Mouse (Mus musculus) monocyte, adult 5-6 weeks (primary cell): Measurements from ENCODE around the gene Strn3. TPM values are rescaled to one million over a fixed set of nuclear protein-coding genes. Genes with fewer than 3 reads are reported as not detected.
A peak's percentile ranks its signal among the peaks of the same experiment; 100 is the strongest.

Source experiments
- ATAC-seq: fragments of 153-309, 156-312 bp; replicated peaks from 2 replicates; pipeline ENCODE4 v1.8.0; 2017; ENCODE audit warnings: mild to moderate bottlenecking; ENCODE audit not compliant: low TSS enrichment, insufficient number of reproducible peaks, severe bottlenecking, poor library complexity, low FRiP score
- total RNA-seq: library from RNA; stranded (forward); fragments of 200-1000, 200-491, 200-594 nt; gene quantifications from 3 replicates; pipeline ENCODE4 v1.2.3, GENCODE M21; 2017

The Strn3 gene
- total RNA-seq: 96.7 to 110 TPM (median 107 TPM) in 3 replicates

DNA sequence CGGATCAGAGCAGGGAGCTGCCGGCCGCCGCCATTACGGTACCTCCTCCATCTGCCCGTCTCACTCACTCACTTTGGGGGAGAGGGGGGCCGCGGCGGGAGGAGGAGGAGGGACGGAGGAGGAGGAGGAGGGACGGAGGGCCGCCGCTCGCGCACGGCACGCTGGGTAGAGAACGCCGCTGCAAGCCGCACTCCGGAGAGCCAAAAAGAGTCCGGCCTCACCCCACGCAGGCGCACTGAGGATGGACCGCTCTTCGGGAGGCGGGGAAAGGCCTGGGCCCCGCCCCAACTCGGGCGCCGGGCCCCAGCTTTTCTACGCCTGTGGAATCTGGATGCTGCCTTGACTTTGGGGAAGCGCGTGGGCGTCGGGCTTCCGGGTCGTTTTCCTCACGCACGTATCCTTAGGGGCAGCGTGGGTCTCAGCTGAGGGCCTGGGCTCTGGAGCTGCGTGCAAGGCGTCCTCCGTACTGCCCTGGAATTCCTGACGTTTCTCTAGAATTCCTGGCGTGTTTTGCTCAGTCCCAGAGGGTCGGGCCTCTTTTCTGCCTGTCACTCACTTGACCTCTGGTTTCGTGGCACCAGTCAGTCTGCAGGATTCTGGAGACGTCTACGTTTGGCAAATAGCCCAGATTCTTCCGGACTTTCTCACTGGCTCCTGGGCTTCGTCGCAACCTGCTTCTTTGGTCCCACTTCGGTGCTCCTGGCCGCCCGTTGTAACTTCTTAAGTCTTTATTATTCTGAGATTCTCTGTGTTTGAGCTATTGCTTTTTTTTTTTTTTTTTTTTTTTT, at the start of gene Strn3:
Gene Strn3, minus strand, starts transcription at position 53 of the 788 bp plus-strand sequence.
- ATAC-seq: peak; percentile 95

DNA sequence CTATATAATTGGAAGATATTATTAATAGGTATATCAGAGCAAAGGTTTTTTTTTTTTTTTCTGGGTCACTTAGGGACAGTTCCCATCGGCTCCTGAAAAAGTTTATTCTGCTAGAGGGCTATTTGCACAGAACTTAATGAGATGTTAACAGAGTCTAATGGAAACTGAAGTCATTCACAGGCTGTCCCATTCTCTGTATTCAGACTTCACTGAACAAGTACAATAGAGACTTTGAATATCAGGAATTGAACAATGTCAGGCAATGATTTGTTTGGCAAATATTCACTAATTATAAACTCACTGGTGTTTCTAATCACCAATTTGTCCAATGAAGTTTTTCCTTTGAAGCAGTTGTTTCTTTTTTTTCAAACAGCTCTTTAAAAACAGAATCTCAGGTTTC, 45.1 kb upstream of the Strn3 start:
- ATAC-seq: no peak

DNA sequence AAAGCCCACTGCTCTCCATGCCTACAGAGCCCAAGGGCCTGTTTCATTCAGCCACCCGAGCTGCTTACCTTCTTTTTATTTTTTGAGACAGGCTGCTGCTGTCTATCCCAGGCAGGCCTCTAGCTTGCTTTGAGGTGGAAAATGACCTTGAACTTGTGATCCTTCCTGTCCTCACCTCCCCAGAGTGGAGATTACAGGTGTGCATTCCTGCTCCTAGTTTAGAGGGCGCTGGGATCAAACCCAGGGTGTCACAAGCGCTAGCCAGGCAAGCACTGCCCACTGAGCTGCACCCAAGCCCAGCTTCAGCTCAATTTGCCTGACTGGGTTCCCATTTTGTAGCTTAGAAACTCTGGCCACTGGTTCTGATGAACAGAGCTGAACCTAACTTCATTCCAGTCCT, 44.7 kb upstream of the Strn3 start:
- no peak for ATAC-seq

DNA sequence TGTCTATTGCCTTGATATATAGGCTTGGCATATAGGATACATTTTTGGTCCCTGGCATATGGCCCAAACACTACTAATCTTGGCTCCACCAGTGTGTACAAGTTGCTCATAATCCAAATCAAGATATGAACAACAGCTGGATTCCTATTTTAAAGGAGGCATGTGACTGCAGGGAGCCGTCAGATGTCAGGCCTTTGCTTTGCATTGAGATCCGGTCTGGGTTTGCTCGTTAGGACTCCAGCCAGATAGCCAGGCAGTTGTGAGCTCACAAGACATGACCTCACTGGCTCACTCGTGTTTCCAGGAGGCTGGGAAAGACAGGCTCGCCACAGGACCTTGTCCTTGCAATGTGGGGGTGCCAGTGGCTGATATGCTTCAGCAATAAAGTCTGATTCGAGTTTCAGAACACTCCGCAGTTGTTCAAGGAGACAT, 44.2 kb upstream of the Strn3 start:
- no peak for ATAC-seq

DNA sequence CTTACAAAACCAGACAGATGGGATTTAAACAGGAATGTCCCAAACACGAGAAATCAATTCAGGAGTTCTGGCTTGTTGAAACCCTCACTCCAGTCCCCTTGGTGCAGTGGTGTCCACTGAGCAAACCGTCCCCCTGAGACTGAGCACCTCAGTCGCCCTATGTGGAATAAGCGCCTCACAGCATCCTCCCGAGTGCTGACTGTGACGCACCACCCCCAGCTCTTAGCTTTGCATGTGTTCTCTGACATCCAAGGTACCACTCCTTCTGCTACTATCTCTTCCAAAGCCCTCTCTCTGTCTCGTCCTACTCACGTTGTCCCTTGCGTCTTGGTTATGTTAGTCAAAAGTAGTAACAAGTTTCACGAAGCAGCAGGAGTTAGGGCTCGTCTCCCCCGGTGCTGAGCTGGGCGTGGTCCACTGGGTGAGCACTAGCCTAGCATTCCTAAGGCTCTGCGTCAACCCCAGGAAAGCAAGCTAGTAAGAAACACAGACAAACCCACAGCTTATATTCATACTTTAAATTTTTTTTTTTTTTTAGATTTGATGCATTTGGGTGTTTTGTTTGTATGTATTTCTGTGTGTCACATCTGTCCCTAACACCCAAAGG, 43.0 kb upstream of the Strn3 start:
- ATAC-seq: no peak

DNA sequence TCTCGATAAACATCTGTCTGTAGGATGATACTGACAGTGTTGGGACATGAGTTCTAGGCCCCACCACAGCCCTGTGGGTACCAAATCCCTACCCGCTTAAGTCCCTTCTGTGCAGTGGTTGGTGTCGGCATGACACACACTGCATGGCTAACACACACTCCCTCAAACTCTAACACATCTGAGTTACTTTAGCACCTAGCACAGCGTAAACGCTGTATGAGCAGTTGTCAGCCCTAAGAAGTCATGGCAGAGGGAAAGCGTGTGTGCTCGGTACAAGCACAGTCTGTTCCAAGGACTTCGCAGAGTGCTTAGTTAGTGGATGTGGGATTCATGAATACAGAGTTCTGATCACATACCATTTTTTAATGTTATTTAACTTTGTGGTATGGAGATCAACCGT, 38.1 kb upstream of the Strn3 start:
- ATAC-seq: no peak

DNA sequence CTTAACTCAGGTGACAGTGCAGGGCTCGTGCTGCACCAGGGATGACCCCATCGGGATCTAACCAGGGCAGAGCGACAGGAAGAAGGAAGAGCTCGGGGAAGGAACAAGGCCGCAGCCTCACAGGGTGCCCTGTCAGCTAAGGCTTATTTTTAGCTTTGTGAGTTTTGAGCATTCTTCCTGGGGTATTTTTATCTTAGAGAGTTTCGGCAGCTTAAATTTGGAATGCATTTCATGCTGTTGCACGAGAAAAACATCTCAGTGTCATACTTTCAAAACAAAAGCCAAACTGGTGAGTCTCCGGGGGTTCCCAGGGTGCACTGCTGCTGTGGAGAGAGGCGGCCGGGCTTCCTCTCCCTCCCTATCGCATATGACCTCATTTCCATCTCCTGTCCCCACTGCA, 37.4 kb upstream of the Strn3 start:
- ATAC-seq: no peak

DNA sequence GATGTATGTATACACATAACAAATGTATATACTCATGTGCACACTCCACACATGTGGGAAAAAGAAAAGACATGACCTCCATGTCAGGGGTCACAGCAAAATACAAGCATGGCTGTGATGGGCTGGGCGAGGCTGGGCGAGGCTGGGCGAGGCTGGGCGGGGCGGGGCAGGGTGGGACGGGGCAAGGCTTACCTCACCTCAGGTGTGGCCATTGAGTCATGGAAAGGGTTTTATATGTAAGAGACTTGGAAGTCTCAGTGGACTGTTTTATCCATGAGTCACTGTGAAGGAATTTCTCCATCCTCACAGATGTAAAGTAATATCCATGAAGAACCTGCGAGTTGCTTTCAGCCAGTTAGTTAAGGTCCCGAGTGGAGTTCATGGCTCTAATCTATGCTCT, 30.1 kb upstream of the Strn3 start:
- ATAC-seq: no peak

DNA sequence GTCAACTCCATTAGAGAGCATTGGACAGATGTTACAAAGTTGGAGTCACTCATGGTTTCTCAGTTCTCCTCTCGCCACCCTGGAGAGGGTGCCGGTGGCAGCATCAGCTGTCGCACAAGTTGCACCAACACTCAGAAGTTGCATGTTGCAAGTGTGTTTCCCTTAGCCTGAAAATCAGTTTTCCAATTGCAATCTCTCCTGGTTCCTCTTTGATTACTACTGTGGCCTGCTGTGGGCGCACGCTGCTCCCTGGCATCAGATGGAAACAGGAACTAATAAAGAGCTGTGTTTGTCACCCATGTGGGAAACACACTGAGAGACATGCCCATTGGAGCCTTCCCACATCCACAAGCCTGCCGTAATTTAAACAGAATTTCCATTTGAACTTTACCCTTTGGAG, 26.9 kb upstream of the Strn3 start:
- ATAC-seq: no peak

DNA sequence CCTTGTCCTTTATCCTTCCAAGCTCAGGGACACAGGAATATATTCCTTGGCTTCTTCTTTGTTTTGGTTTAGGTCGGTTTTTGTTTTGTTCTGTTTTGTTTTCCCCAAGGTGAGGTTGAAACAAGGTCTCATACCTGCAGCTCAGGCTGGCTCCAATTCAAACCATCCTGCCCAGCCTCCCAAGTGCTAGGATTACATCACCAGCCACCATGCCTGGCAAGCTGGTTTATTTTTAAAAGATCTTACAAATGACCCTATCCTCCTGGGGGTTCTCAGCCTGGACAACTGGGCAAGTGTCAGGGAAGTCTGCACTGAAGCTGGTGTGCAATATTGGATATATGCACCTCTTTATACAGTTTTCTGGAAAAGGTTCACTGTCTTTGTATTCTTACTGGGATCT, 21.0 kb upstream of the Strn3 start:
- ATAC-seq: no peak

DNA sequence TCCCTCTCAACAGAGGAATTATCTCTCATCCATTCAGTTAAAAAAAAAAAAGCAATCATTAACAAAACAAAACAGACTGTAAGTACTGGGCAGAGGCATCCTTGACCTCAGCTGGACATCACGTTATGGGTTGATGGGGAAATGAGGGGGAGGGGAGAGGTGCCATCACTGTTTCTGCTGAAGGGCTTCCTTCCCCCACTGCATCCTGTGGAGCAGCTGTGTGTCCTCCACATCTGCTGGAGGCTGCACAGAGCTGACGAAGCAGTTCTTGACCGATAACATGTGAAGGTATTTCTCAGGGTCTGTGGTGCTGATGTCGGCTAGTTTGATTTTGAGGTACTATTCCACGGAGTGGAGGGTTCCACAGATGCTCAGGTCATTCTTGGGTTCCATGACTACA, 18.5 kb upstream of the Strn3 start:
- no peak for ATAC-seq

DNA sequence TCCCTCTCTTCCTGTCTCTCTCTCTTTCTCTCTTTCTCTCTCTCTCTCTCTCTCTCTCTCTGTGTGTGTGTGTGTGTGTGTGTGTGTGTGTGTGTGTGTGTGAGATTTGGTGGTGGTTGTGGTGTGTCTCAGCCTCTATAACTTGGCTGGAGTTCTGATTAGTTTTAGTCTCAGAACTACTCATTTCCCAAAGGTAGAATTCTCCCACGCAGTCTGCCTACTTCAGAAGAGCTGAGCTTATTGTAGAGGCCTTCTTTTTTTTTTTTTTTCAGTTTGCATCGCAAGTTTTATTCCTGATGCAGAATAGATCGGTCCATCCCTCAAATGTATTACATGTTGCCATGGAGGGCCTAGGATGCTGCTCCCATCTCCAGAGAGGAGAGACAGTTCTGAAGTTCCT, 18.0 kb upstream of the Strn3 start:
- ATAC-seq: no peak

DNA sequence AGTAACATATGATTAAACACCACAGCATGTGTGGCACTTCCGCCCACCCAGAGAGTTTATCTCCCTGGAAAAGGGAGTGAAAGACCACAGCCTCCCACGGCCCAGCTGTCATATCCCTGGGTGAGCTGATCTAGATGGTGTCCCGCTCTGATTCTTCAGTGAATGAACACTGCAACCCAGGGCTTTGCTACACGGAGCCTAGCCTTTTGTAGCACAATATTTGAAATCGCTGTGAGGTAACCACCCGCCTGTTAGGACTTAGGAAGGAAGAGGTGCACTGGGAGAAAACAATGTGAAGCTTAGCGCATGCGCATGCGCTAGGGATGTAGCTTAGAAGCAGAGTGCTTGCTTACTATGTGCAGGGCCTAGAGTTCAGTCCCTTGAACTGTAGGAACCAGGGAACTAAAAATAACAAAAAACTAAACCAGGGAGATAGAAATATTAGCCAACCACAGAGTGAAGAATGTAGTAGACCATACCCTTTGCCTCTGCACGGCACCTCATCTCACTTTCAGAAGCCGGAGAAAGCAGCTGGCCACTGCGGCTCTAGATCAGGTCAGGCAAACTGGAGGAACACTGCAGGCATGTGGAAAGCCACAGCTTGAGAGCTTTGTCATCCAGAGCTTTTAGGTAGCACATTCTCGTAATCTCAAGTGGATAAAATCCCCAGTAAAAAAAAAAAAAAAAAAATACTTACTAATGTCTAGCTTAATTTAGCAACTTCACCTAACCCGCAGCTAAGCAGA, 17.4 kb upstream of the Strn3 start:
- ATAC-seq: no peak

DNA sequence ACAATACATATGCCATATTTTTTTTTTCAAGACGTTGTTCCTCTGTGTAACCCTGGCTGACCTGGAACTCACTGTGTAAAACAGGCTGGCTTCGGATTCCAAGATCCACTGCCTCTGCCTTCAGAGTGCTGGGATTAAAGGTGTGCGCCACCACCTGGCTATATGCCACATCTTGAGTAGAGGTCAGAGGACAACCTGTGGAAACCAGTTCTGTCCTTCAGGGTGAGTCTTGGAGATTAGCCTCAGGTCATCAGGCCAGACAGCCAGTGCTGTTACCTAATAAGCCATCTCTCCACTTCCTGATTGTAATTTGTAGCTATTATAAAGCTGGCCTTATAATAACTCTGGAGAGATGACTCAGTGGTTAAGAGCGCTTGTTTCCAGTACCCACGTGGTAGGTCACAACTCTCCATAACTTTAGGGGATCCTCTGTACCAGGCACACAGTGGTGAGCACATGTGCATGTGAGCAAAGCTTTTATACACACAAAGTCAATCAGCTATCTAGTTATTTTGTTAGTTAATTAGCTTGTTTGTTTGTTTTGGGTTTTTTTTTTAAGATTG, 15.1 kb upstream of the Strn3 start:
- ATAC-seq: no peak

DNA sequence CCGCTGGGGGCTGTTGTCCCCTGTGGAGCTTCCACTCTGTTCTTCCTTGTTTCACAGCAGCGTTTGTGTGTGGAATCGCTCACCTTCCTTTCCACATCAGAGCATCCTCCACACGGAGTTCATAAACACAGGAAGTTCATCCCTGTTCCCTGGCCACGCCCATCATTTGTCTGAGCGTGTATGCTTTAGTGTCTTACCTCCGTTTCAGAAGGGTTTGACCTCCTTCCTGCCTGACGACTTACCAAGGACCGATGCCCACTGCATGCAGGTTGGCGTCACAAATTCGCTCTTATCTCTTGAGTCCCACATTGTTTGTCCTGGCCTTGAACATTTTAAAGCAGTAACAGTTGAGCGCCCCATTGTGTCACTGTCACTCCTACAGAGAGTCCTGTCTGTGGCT, 14.1 kb upstream of the Strn3 start:
- ATAC-seq: no peak

DNA sequence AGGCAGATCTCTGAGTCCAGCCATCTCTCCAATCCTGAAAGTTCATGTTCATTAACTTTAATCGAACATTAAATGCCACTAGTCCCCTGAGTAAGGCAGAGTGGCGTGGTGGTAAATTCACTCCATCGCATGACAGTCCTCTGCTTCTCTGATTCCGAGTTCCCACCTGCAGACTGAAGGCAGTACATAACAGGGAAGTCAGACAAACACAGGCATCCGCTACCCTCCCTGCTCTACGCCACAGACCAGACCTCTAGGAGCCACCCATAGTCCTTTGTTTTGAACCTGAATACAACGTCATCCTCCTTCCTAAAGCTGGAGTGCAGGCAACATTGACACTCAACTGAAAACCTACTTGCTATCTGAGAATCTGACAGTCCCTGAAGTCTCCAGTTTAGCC, 12.9 kb upstream of the Strn3 start:
- no peak for ATAC-seq

DNA sequence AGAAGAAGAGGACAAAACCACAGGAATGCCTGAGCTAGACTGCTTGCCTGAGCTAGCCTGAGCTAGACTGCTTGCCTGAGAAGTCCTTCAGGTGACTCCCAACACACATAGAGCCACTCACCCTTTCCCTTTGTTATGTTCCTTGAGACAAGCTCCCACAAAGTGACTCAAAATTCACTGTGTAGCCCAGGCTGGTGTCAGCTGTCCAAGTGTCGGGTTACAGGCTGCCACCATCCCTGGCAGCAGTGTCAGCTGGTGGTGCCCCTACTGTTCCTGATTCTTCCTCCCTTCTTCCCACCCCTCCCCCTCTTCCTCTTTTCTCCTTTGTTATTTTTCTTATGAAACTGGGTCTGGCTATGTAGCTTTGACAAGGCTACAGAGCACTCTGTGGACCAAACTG, 12.2 kb upstream of the Strn3 start:
- ATAC-seq: peak; percentile 60

DNA sequence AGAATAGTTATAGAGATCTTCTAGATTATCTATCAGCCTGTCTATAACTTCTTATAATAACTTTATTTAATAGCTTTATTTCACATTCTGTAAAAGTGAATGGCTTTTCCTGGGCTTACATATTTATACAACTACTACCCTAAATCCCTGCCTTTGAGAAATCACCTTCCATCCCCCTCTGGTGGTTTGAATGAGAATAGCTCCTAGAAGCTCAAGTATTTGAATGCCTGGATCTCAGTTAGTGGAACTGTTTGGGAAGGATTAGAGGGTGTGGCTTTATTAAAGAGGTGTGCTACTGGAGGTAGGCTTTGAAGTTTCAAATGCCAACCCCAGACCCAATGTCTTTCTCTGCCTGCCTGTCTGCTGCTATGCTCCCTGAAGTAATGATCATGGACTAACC, 10.0 kb upstream of the Strn3 start:
- no peak for ATAC-seq

DNA sequence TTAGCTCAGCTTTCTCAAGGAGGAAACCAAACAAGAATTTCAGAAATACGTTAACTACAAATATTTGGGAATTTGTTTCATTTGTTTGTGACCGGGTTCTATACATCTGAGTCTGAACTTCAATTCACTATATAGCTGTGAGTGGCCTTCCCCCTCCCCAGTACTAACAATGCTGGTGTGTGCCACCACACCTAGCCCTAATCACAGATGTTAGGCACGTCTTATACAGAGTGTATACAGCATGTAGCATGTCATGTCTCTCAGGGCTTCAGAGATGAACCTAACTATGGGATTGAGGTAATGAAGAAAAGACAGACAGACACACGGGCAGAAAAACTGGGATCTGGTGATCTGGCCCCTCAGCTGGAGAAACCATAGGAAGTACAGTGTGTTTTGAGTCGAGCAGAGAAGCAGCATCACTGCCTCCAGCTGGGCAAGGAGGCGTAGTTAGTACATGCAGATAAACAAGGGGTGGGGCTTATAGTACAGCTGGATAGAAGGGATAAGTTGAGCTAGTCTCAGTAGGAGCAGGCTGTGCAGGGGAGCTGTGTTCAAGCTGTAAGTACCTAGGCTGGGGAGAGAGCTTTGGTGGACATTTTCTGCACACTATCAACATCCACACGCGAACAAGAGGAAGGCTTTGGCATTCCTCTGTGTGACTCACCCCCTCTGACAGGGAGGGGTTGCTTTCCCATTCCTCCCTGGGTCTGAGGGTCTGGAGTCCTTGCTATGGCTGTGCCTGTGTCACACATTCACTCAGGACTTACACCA, 8.1 kb upstream of the Strn3 start:
- 0 out of 2 replicates have a peak, but pooled peaks have one; percentile 24 for ATAC-seq
